ENCODE assay signal across 29 mouse cellular contexts in genomic region chr17:5273685-5274084, GRCm38 (mm10).
DNase-seq lines count a peak whose midpoint lies in the region; ATAC-seq and TF ChIP-seq lines count a peak whose summit lies in the region.
"Had no signal": no experiment of that assay in that cellular context is flagged by ENCODE, and none has a peak within 500 bp of the region (broad histone marks: within the 10 kb centered on the region; RNA-seq: fewer than 3 reads in every experiment).

No protein-coding gene starts in this region.

- peak; percentile 41 for ATAC-seq in frontal cortex, adult (ENCODE audit: low TSS enrichment)
- ATAC-seq in lung, embryonic 14.5 days (ENCODE audit: insufficient read depth), result peak; percentile 25; the same call in 1 of the 2 replicates
- ATAC-seq: liver, embryonic 12.5 days had no signal

- DNase-seq in frontal cortex, postnatal 25 days (ENCODE audit: low spot score in 2 of 2), result no peak
- peak; percentile 78 for DNase-seq in lung, embryonic 14.5 days
- no peak for DNase-seq in lung, adult 18-20 months
- DNase-seq in right cerebral cortex, adult 2 months (ENCODE audit: low spot score in 2 of 2), result peak; percentile 52 to 55
- DNase-seq in right cerebral cortex, postnatal 25 days, result no peak
- peak; percentile 38 for DNase-seq in lung, postnatal 36 days
- DNase-seq in gastrocnemius, postnatal 4 days (ENCODE audit: low spot score in 2 of 2), result no peak
- DNase-seq: adrenal gland, adult 2 months; cerebellum, adult 18-20 months; cerebellum, postnatal 36 days; embryo, embryonic 11 days; gastrocnemius, postnatal 36 days; heart, postnatal 36 days; kidney, adult 2 months; midbrain, embryonic 14.5 days had no signal

- no peaks in the 10 kb centered on the region for H3K4me1 ChIP-seq in lung, embryonic 14.5 days (ENCODE audit: insufficient read depth)
- H3K4me1 ChIP-seq: embryonic facial prominence, embryonic 13.5 days had no signal

- 46% methylated on average over 3 of the region's 3 CpGs for WGBS in lung, embryonic 14.5 days

- H3K36me3 ChIP-seq in lung, embryonic 14.5 days (ENCODE audit: insufficient read depth), result 0 out of 2 replicates have a peak, but pooled peaks cover 7% of the 10 kb centered on the region
- H3K36me3 ChIP-seq: heart, embryonic 15.5 days; hindbrain, embryonic 13.5 days; liver, embryonic 12.5 days; neural tube, embryonic 12.5 days had no signal

- H3K9ac ChIP-seq in lung, embryonic 14.5 days, result no peak overlapping the region
- H3K9ac ChIP-seq: embryonic facial prominence, embryonic 13.5 days; heart, embryonic 15.5 days; hindbrain, embryonic 13.5 days; limb, embryonic 12.5 days; liver, embryonic 12.5 days; lung, embryonic 15.5 days; neural tube, embryonic 12.5 days had no signal

- no peak overlapping the region for H3K27ac ChIP-seq in lung, embryonic 14.5 days (ENCODE audit: low read depth)
- H3K27ac ChIP-seq: embryonic facial prominence, embryonic 13.5 days; kidney, postnatal 0 days; liver, embryonic 12.5 days; neural tube, embryonic 12.5 days; stomach, postnatal 0 days had no signal

- no peak overlapping the region for H3K4me2 ChIP-seq in lung, embryonic 14.5 days
- H3K4me2 ChIP-seq: embryonic facial prominence, embryonic 13.5 days; heart, embryonic 15.5 days; hindbrain, embryonic 13.5 days; limb, embryonic 12.5 days; liver, embryonic 12.5 days; lung, embryonic 15.5 days; neural tube, embryonic 12.5 days had no signal

- TF ChIP-seq CTCF in lung, embryonic 14.5 days (IDR thresholded peaks at IDR 0.05; ENCODE audit: low read depth), result no peak

- no peak overlapping the region for H3K4me3 ChIP-seq in lung, embryonic 14.5 days (ENCODE audit: low read depth, low read length)
- H3K4me3 ChIP-seq: embryonic facial prominence, embryonic 13.5 days; erythroblast, embryonic 14.5 days; heart, embryonic 15.5 days; hindbrain, embryonic 13.5 days; limb, embryonic 12.5 days; liver, embryonic 12.5 days; lung, embryonic 15.5 days; megakaryocyte, embryonic 14.5 days; neural tube, embryonic 12.5 days had no signal

- no peaks in the 10 kb centered on the region for H3K27me3 ChIP-seq in lung, embryonic 14.5 days (ENCODE audit: insufficient read depth, low read length)
- H3K27me3 ChIP-seq: CH12.LX; embryonic facial prominence, embryonic 13.5 days; heart, embryonic 15.5 days; hindbrain, embryonic 13.5 days; limb, embryonic 12.5 days; liver, embryonic 12.5 days; lung, embryonic 15.5 days; megakaryocyte, embryonic 14.5 days; neural tube, embryonic 12.5 days had no signal

- H3K9me3 ChIP-seq in lung, embryonic 14.5 days (ENCODE audit: low read depth, low read length), result no peaks in the 10 kb centered on the region
- H3K9me3 ChIP-seq: embryonic facial prominence, embryonic 13.5 days; G1E; heart, embryonic 15.5 days; hindbrain, embryonic 13.5 days; limb, embryonic 12.5 days; liver, embryonic 12.5 days; lung, embryonic 15.5 days; megakaryocyte, embryonic 14.5 days; neural tube, embryonic 12.5 days had no signal

Comparison
In these comparisons a context has a peak if more than half of its experiments do, and no peak if none do; other contexts are left out.
1. DNase-seq: peak in lung, embryonic 14.5 days (single experiment), right cerebral cortex, adult 2 months (2 of 2) and lung, postnatal 36 days (single experiment); none in frontal cortex, postnatal 25 days (0 of 2), lung, adult 18-20 months (0 of 2), right cerebral cortex, postnatal 25 days (single experiment) and gastrocnemius, postnatal 4 days (0 of 2).